Mouse (Mus musculus) gonadal fat pad, adult 2 months (tissue): ENCODE results near the gene Tmem231. TPM values are rescaled to one million over a fixed set of nuclear protein-coding genes. Genes with fewer than 3 reads are reported as not detected.

Experiments
- DNase-seq: peaks from one replicate; pipeline ENCODE4 v3.0.0-alpha.2; 2012; ENCODE audit warnings: low read depth
- polyA plus RNA-seq: library from polyadenylated mRNA; depleted of rRNA; stranded (reverse); fragments of >200 nt; gene quantifications from 2 replicates; pipeline ENCODE4 v1.2.3, GENCODE M21; 2012; rRNA removed

Gene Tmem231
- 10.0 and 13.9 TPM in 2 replicates for polyA plus RNA-seq

- no peak for DNase-seq
These were observed at the start of gene Tmem231 for GRCm38 (mm10) chr8:111933348-111934076. Gene Tmem231, minus strand, starts transcription at chr8:111933881.

- DNase-seq, result no peak
These were observed 48.4 kb upstream of the Tmem231 start for GRCm38 (mm10) chr8:111982116-111982515.

- no peak for DNase-seq
These were observed 44.5 kb upstream of the Tmem231 start for GRCm38 (mm10) chr8:111978147-111978546.

- no peak for DNase-seq
These were observed 42.6 kb upstream of the Tmem231 start for GRCm38 (mm10) chr8:111976326-111976725.

- no peak for DNase-seq
These were observed 42.0 kb upstream of the Tmem231 start for GRCm38 (mm10) chr8:111975706-111976105.

GRCm38 (mm10) chr8:111974138-111974537 is 40.5 kb upstream of the Tmem231 start:
- no peak for DNase-seq

- DNase-seq, result no peak
These were observed 35.3 kb upstream of the Tmem231 start for GRCm38 (mm10) chr8:111968991-111969390.

GRCm38 (mm10) chr8:111968541-111968940 is 34.9 kb upstream of the Tmem231 start:
- no peak for DNase-seq

GRCm38 (mm10) chr8:111967246-111967870 is 33.7 kb upstream of the Tmem231 start:
- DNase-seq, result no peak

- DNase-seq, result no peak
These were observed 31.3 kb upstream of the Tmem231 start for GRCm38 (mm10) chr8:111964849-111965561.

- no peak for DNase-seq
These were observed 30.7 kb upstream of the Tmem231 start for GRCm38 (mm10) chr8:111964351-111964750.

- DNase-seq, result no peak
These were observed 29.9 kb upstream of the Tmem231 start for GRCm38 (mm10) chr8:111963546-111963945.

GRCm38 (mm10) chr8:111963091-111963490 is 29.4 kb upstream of the Tmem231 start:
- no peak for DNase-seq

GRCm38 (mm10) chr8:111962589-111962988 is 28.9 kb upstream of the Tmem231 start:
- no peak for DNase-seq

GRCm38 (mm10) chr8:111961330-111961729 is 27.6 kb upstream of the Tmem231 start:
- no peak for DNase-seq

- DNase-seq, result no peak
These were observed 27.1 kb upstream of the Tmem231 start for GRCm38 (mm10) chr8:111960591-111961321.

- DNase-seq, result no peak
These were observed 23.6 kb upstream of the Tmem231 start for GRCm38 (mm10) chr8:111957231-111957630.

- no peak for DNase-seq
These were observed 22.2 kb upstream of the Tmem231 start for GRCm38 (mm10) chr8:111955879-111956278.

GRCm38 (mm10) chr8:111954844-111955594 is 21.3 kb upstream of the Tmem231 start:
- no peak for DNase-seq

- DNase-seq, result no peak
These were observed 18.3 kb upstream of the Tmem231 start for GRCm38 (mm10) chr8:111951936-111952335.

- DNase-seq, result no peak
These were observed 17.6 kb upstream of the Tmem231 start for GRCm38 (mm10) chr8:111951317-111951716.
